Mouse (Mus musculus): ENCODE measurements around the gene Sh3bgr.

GRCm38 (mm10) chr16:96156019-96156418 lies 44.2 kb upstream of the Sh3bgr start:
- no peak for TF ChIP-seq CTCF (IDR thresholded peaks at IDR 0.05; ENCODE audit: low read depth)
- no peak for TF ChIP-seq EP300 (IDR thresholded peaks at IDR 0.05; ENCODE audit: low read depth)

Data from heart, postnatal 0 days (tissue).